Mouse (Mus musculus): ENCODE results near the gene Hoxa5. TPM values are rescaled to one million over a fixed set of nuclear protein-coding genes. Genes with fewer than 3 reads are reported as not detected.

Gene Hoxa5
- total and polyA plus RNA-seq, 2 experiments from 2014 or later = 81.7 to 108 TPM

GRCm38 (mm10) chr6:52235267-52235666 is 30.9 kb upstream of the Hoxa5 start:
- Histone ChIP-seq H3K27ac (no peak overlapping the region), H3K4me3 (ENCODE audit: low read length) (no peak overlapping the region), H3K27me3 (ENCODE audit: insufficient read depth, low read length) (peaks cover 97% of the 10 kb centered on the region), H3K4me1 (ENCODE audit: insufficient read depth, low read length) (no peaks in the 10 kb centered on the region), H3K4me2 (ENCODE audit: low read depth, low read length) (no peak overlapping the region), H3K9me3 (ENCODE audit: low read length) (no peaks in the 10 kb centered on the region), H3K9ac (replicated peaks; ENCODE audit: low read length) (no peak overlapping the region), H3K36me3 (ENCODE audit: insufficient read depth, low read length) (no peaks in the 10 kb centered on the region)
- WGBS = 32% methylated on average over 9 of the region's 9 CpGs
- TF ChIP-seq CTCF (IDR thresholded peaks at IDR 0.05; ENCODE audit: low read depth) = no peak
- no peak for DNase-seq (ENCODE audit: low spot score)
- ATAC-seq = no peak

- Histone ChIP-seq H3K9me3 (ENCODE audit: low read length) (no peaks in the 10 kb centered on the region), H3K27me3 (ENCODE audit: insufficient read depth, low read length) (peaks cover 97% of the 10 kb centered on the region), H3K9ac (replicated peaks; ENCODE audit: low read length) (no peak overlapping the region), H3K4me3 (ENCODE audit: low read length) (no peak overlapping the region), H3K36me3 (ENCODE audit: insufficient read depth, low read length) (no peaks in the 10 kb centered on the region), H3K4me2 (ENCODE audit: low read depth, low read length) (no peak overlapping the region), H3K4me1 (ENCODE audit: insufficient read depth, low read length) (no peaks in the 10 kb centered on the region), H3K27ac (no peak overlapping the region)
- ATAC-seq = no peak
- TF ChIP-seq CTCF (IDR thresholded peaks at IDR 0.05; ENCODE audit: low read depth) = no peak
- WGBS = 2% methylated on average over 68 of the region's 68 CpGs
- no peak for DNase-seq (ENCODE audit: low spot score)
Observed at GRCm38 (mm10) chr6:52234428-52235140, 30.2 kb upstream of the Hoxa5 start.

GRCm38 (mm10) chr6:52233546-52234427 is 29.4 kb upstream of the Hoxa5 start:
- H3K27me3 ChIP-seq (ENCODE audit: insufficient read depth, low read length) = peaks cover 96% of the 10 kb centered on the region
- no peaks in the 10 kb centered on the region for H3K36me3 ChIP-seq (ENCODE audit: insufficient read depth, low read length)
- no peaks in the 10 kb centered on the region for H3K9me3 ChIP-seq (ENCODE audit: low read length)
- WGBS = 1% methylated on average over 70 of the region's 70 CpGs
- DNase-seq (ENCODE audit: low spot score) (no peak), ATAC-seq (no peak)
- no peak overlapping the region for H3K9ac ChIP-seq (replicated peaks; ENCODE audit: low read length)
- TF ChIP-seq CTCF (IDR thresholded peaks at IDR 0.05; ENCODE audit: low read depth) = no peak
- H3K4me2 ChIP-seq (ENCODE audit: low read depth, low read length) = no peak overlapping the region
- no peak overlapping the region for H3K27ac ChIP-seq
- no peak overlapping the region for H3K4me3 ChIP-seq (ENCODE audit: low read length)
- H3K4me1 ChIP-seq (ENCODE audit: insufficient read depth, low read length) = no peaks in the 10 kb centered on the region

- no peak for ATAC-seq
Observed at GRCm38 (mm10) chr6:52232984-52233545, 28.7 kb upstream of the Hoxa5 start.

GRCm38 (mm10) chr6:52232568-52232965 is 28.2 kb upstream of the Hoxa5 start:
- H3K4me3 ChIP-seq (ENCODE audit: low read length) = no peak overlapping the region
- no peak for TF ChIP-seq CTCF (IDR thresholded peaks at IDR 0.05; ENCODE audit: low read depth)
- H3K27ac ChIP-seq = no peak overlapping the region
- no peak overlapping the region for H3K9ac ChIP-seq (replicated peaks; ENCODE audit: low read length)
- WGBS = 1% methylated on average over 18 of the region's 18 CpGs
- no peaks in the 10 kb centered on the region for H3K4me1 ChIP-seq (ENCODE audit: insufficient read depth, low read length)
- H3K27me3 ChIP-seq (ENCODE audit: insufficient read depth, low read length) = peaks cover 94% of the 10 kb centered on the region
- no peak for ATAC-seq
- H3K36me3 ChIP-seq (ENCODE audit: insufficient read depth, low read length) = no peaks in the 10 kb centered on the region
- H3K9me3 ChIP-seq (ENCODE audit: low read length) = no peaks in the 10 kb centered on the region
- no peak overlapping the region for H3K4me2 ChIP-seq (ENCODE audit: low read depth, low read length)
- DNase-seq (ENCODE audit: low spot score) = no peak

More at GRCm38 (mm10) chr6:52232984-52233545, 28.7 kb upstream of the Hoxa5 start:
- DNase-seq (ENCODE audit: low spot score) = no peak
- Histone ChIP-seq H3K9me3 (ENCODE audit: low read length) (no peaks in the 10 kb centered on the region), H3K4me2 (ENCODE audit: low read depth, low read length) (no peak overlapping the region), H3K4me1 (ENCODE audit: insufficient read depth, low read length) (no peaks in the 10 kb centered on the region), H3K27me3 (ENCODE audit: insufficient read depth, low read length) (peaks cover 94% of the 10 kb centered on the region), H3K4me3 (ENCODE audit: low read length) (no peak overlapping the region), H3K9ac (replicated peaks; ENCODE audit: low read length) (no peak overlapping the region), H3K27ac (no peak overlapping the region), H3K36me3 (ENCODE audit: insufficient read depth, low read length) (no peaks in the 10 kb centered on the region)
- no peak for TF ChIP-seq CTCF (IDR thresholded peaks at IDR 0.05; ENCODE audit: low read depth)
- WGBS = 2% methylated on average over 23 of the region's 23 CpGs

GRCm38 (mm10) chr6:52231885-52232567 is 27.6 kb upstream of the Hoxa5 start:
- no peak overlapping the region for H3K27ac ChIP-seq
- H3K27me3 ChIP-seq (ENCODE audit: insufficient read depth, low read length) = peaks cover 94% of the 10 kb centered on the region
- WGBS = 1% methylated on average over 18 of the region's 18 CpGs
- ATAC-seq = no peak
- H3K4me2 ChIP-seq (ENCODE audit: low read depth, low read length) = no peak overlapping the region
- H3K36me3 ChIP-seq (ENCODE audit: insufficient read depth, low read length) = no peaks in the 10 kb centered on the region
- no peak for TF ChIP-seq CTCF (IDR thresholded peaks at IDR 0.05; ENCODE audit: low read depth)
- no peak for DNase-seq (ENCODE audit: low spot score)
- no peaks in the 10 kb centered on the region for H3K4me1 ChIP-seq (ENCODE audit: insufficient read depth, low read length)
- no peak overlapping the region for H3K4me3 ChIP-seq (ENCODE audit: low read length)
- no peak overlapping the region for H3K9ac ChIP-seq (replicated peaks; ENCODE audit: low read length)
- H3K9me3 ChIP-seq (ENCODE audit: low read length) = no peaks in the 10 kb centered on the region
